8 mouse cellular contexts compared by ENCODE assay signal in genomic region chr8:12978726-12979125, GRCm38 (mm10). TPM values are rescaled to one million over a fixed set of nuclear protein-coding genes. Genes with fewer than 3 reads are reported as not detected.
DNase-seq lines count a peak whose midpoint lies in the region; ATAC-seq and TF ChIP-seq lines count a peak whose summit lies in the region.

No protein-coding gene starts in this region.

- ATAC-seq in heart, embryonic 16.5 days (replicated peaks; ENCODE audit: extremely low read depth, insufficient read depth, low FRiP score), result peak; percentile 83
- peak; percentile 82 for ATAC-seq in megakaryocyte-erythroid progenitor cell, adult 5-6 weeks (replicated peaks; ENCODE audit: low FRiP score, low TSS enrichment, poor library complexity, severe bottlenecking)
- peak; percentile 81 for ATAC-seq in stomach, postnatal 0 days (ENCODE audit: low FRiP score, low TSS enrichment)

- H3K27ac ChIP-seq in layer of hippocampus, adult 2 months, result no peak overlapping the region; the same call in 1 of the 2 replicates
- no peak overlapping the region for H3K27ac ChIP-seq in heart, embryonic 16.5 days (ENCODE audit: low read length)
- H3K27ac ChIP-seq in stomach, postnatal 0 days (replicated peaks), result no peak overlapping the region

- no peaks in the 10 kb centered on the region for H3K36me3 ChIP-seq in heart, embryonic 16.5 days (ENCODE audit: control insufficient read depth, insufficient read depth)
- H3K36me3 ChIP-seq in stomach, postnatal 0 days (ENCODE audit: control insufficient read depth, insufficient read depth, low read length), result no peaks in the 10 kb centered on the region

- DNase-seq in layer of hippocampus, adult 2 months (ENCODE audit: low spot score in 2 of 2), result peak in 1 of 2 experiments; percentile 57
- DNase-seq in layer of hippocampus, postnatal 36 days, result no peak
- DNase-seq in adrenal gland, adult 8-10 months, result peak; percentile 35
- peak; percentile 59 for DNase-seq in embryo, embryonic 9.5 days (ENCODE audit: extremely low spot score)
- peak; percentile 72 to 84 for DNase-seq in kidney, postnatal 25 days
- peak; percentile 68 for DNase-seq in stomach, postnatal 0 days (ENCODE audit: low spot score)

- no peaks in the 10 kb centered on the region for H3K4me1 ChIP-seq in heart, embryonic 16.5 days (ENCODE audit: control insufficient read depth, insufficient read depth, low read length)
- H3K4me1 ChIP-seq in stomach, postnatal 0 days (replicated peaks; ENCODE audit: control insufficient read depth, insufficient read depth), result no peaks in the 10 kb centered on the region

- peak; percentile 91 for TF ChIP-seq CTCF in layer of hippocampus, adult 2 months (conservative IDR thresholded peaks at IDR 0.05)
- TF ChIP-seq CTCF in stomach, postnatal 0 days (IDR thresholded peaks at IDR 0.05; ENCODE audit: low read depth), result peak; percentile 89

- H3K9ac ChIP-seq in heart, embryonic 16.5 days (ENCODE audit: low read length), result no peak overlapping the region
- no peak overlapping the region for H3K9ac ChIP-seq in stomach, postnatal 0 days (ENCODE audit: low read length)

- peaks cover 5% of the 10 kb centered on the region; the same call in 1 of the 2 replicates for H3K9me3 ChIP-seq in heart, embryonic 16.5 days (replicated peaks; ENCODE audit: control insufficient read depth, low read length)
- H3K9me3 ChIP-seq in stomach, postnatal 0 days (ENCODE audit: control insufficient read depth, low read length), result no peaks in the 10 kb centered on the region

- H3K4me2 ChIP-seq in heart, embryonic 16.5 days (ENCODE audit: low read depth, low read length), result no peak overlapping the region
- H3K4me2 ChIP-seq in stomach, postnatal 0 days (replicated peaks; ENCODE audit: low read depth), result no peak overlapping the region

- H3K27me3 ChIP-seq in heart, embryonic 16.5 days (ENCODE audit: control insufficient read depth, insufficient read depth, low read length), result no peaks in the 10 kb centered on the region
- H3K27me3 ChIP-seq in stomach, postnatal 0 days (ENCODE audit: control insufficient read depth, insufficient read depth, low read length), result no peaks in the 10 kb centered on the region

- no peak overlapping the region for H3K4me3 ChIP-seq in layer of hippocampus, adult 2 months
- H3K4me3 ChIP-seq in heart, embryonic 16.5 days (ENCODE audit: low read length), result no peak overlapping the region
- H3K4me3 ChIP-seq in stomach, postnatal 0 days (ENCODE audit: low read depth, low read length), result no peak overlapping the region

- 26% methylated on average over 5 of the region's 5 CpGs for WGBS in heart, embryonic 16.5 days
- 28% methylated on average over 5 of the region's 5 CpGs for WGBS in stomach, postnatal 0 days

- TF ChIP-seq EP300 in stomach, postnatal 0 days (optimal IDR thresholded peaks at IDR 0.05), result no peak

RNA-seq across cellular contexts. Expression of gene F7, which starts 47.1 kb away (rescaled TPM):
- under 1 TPM in 1 of 2 experiments, not detected in 1; 0.20 TPM for total RNA-seq in layer of hippocampus, adult 2 months (2021)
- under 1 TPM in 1 of 2 experiments, not detected in 1; 0.17 TPM for total RNA-seq in layer of hippocampus, postnatal 36 days (2021)
- total RNA-seq in adrenal gland, adult 8-10 months (2022), result 1 to 10 TPM in 1 of 4 experiments, under 1 TPM in 3; 0.38 to 1.1 (median 0.68) TPM
- not detected in 2 replicates for polyA plus RNA-seq in heart, embryonic 16.5 days (2015; fragmentation: Nextera tagmentation; extraction: Ambion mirVana)
- not detected in 2 replicates for total RNA-seq in megakaryocyte-erythroid progenitor cell, adult 5-6 weeks (2014; fragmentation: Nextera tagmentation)
- total RNA-seq in megakaryocyte-erythroid progenitor cell, adult 5-6 weeks (2017), result not detected in 2 replicates
- polyA plus RNA-seq in stomach, postnatal 0 days (2015; fragmentation: Nextera tagmentation; extraction: Ambion mirVana), result 0.12 TPM in 1 of 2 replicates, not detected in the other

RNA-seq across cellular contexts. Expression of gene F10, which starts 58.4 kb away (rescaled TPM):
- not detected for total RNA-seq in layer of hippocampus, adult 2 months (2021)
- not detected for total RNA-seq in layer of hippocampus, postnatal 36 days (2021)
- 1 to 10 TPM in 2 of 4 experiments, under 1 TPM in 2; 0.52 to 1.9 (median 1.1) TPM for total RNA-seq in adrenal gland, adult 8-10 months (2022)
- polyA plus RNA-seq in heart, embryonic 16.5 days (2015; fragmentation: Nextera tagmentation; extraction: Ambion mirVana), result 1.2 and 1.6 TPM in 2 replicates
- 1.1 and 2.6 TPM in 2 replicates for total RNA-seq in megakaryocyte-erythroid progenitor cell, adult 5-6 weeks (2014; fragmentation: Nextera tagmentation)
- 1.1 and 1.6 TPM in 2 replicates for total RNA-seq in megakaryocyte-erythroid progenitor cell, adult 5-6 weeks (2017)
- 1.1 and 1.9 TPM in 2 replicates for polyA plus RNA-seq in stomach, postnatal 0 days (2015; fragmentation: Nextera tagmentation; extraction: Ambion mirVana)

Comparison
In these comparisons a context has a peak if more than half of its experiments do, and no peak if none do; other contexts are left out.
1. DNase-seq: peak in adrenal gland, adult 8-10 months (single experiment), embryo, embryonic 9.5 days (single experiment), kidney, postnatal 25 days (2 of 2) and stomach, postnatal 0 days (single experiment); none in layer of hippocampus, postnatal 36 days (0 of 2).
2. Peak in every context shown above with its lines, with median percentiles within 50 percentile points of each other: ATAC-seq.